Mouse (Mus musculus) limb, embryonic 15.5 days (tissue): Measurements from ENCODE around the gene Ass1. TPM values are rescaled to one million over a fixed set of nuclear protein-coding genes. Genes with fewer than 3 reads are reported as not detected.

Experiments
- ATAC-seq: fragments of 200-750 bp; cut with Nextera tagmentation; 2 replicates; pipeline ENCODE4 v1.8.0; 2017; ENCODE audit warnings: low read depth, moderate TSS enrichment; ENCODE audit not compliant: insufficient number of reproducible peaks, low FRiP score, low TSS enrichment
- H3K27ac ChIP-seq: fragments of 300-500 bp; sonication (generic); 2 replicates; pipeline ENCODE4 v1.5.1; 2015; ENCODE audit warnings: moderate library complexity, mild to moderate bottlenecking, inconsistent platforms
- H3K27me3 ChIP-seq: fragments of 300-500 bp; sonication (generic); 2 replicates; pipeline ENCODE4 v1.6.1; 2015; ENCODE audit warnings: inconsistent platforms
- H3K36me3 ChIP-seq: fragments of 300-500 bp; sonication (generic); 2 replicates; pipeline ENCODE4 v1.6.1; 2015; ENCODE audit warnings: inconsistent platforms
- H3K4me1 ChIP-seq: fragments of 300-500 bp; sonication (generic); 2 replicates; pipeline ENCODE4 v1.6.1; 2015; ENCODE audit warnings: inconsistent platforms
- H3K4me2 ChIP-seq: fragments of 300-500 bp; sonication (generic); 2 replicates; pipeline ENCODE4 v1.6.1; 2015; ENCODE audit warnings: mild to moderate bottlenecking, inconsistent platforms
- H3K4me3 ChIP-seq: fragments of 300-500 bp; sonication (generic); 2 replicates; pipeline ENCODE4 v1.5.1; 2015; ENCODE audit warnings: mild to moderate bottlenecking, inconsistent platforms
- H3K9ac ChIP-seq: fragments of 300-500 bp; sonication (generic); 2 replicates; pipeline ENCODE4 v1.6.1; 2015; ENCODE audit warnings: inconsistent platforms
- H3K9me3 ChIP-seq: fragments of 300-500 bp; sonication (generic); 2 replicates; pipeline ENCODE4 v1.6.1; 2016; ENCODE audit warnings: inconsistent platforms
- WGBS: fragments of 180-500 bp; shearing (Covaris S2); methylation state at CpG from one replicate; pipeline ENCODE4 v1.1.7; 2015; 5-methylcytosine and 5-hydroxymethylcytosine counted together
- polyA plus RNA-seq: library from polyadenylated mRNA; unstranded; fragments of >200 nt; fragmentation: Nextera tagmentation; extraction: Ambion mirVana; gene quantifications from 2 replicates; pipeline ENCODE4 v1.2.1, GENCODE M21; 2015

Ass1 gene
- polyA plus RNA-seq: 44.1 and 45.8 TPM in 2 replicates

GRCm38 (mm10) chr2:31469931-31470682 lies at the start of gene Ass1:
Gene Ass1, plus strand, starts transcription at chr2:31470207.
- no peaks in the 10 kb centered on the region for H3K9me3 ChIP-seq
- H3K4me1 ChIP-seq: peaks cover 24% of the 10 kb centered on the region
- 0 out of 2 replicates have a peak within 1 kb of the TSS, but pooled peaks have one; percentile 43 for H3K27ac ChIP-seq
- peak; percentile 66; the same call in 1 of the 2 replicates for ATAC-seq
- H3K9ac ChIP-seq: peak within 1 kb of the TSS; percentile 48
- H3K36me3 ChIP-seq: no peaks in the 10 kb centered on the region
- peak within 1 kb of the TSS; percentile 96 for H3K4me2 ChIP-seq
- peak within 1 kb of the TSS; percentile 49 for H3K4me3 ChIP-seq
- 1% methylated on average over 48 of the region's 49 CpGs for WGBS
- H3K27me3 ChIP-seq: peaks cover 24% of the 10 kb centered on the region; the same call in 1 of the 2 replicates

- H3K4me2 ChIP-seq: no peak overlapping the region
- H3K36me3 ChIP-seq: no peaks in the 10 kb centered on the region
- H3K9ac ChIP-seq: no peak overlapping the region
- no peaks in the 10 kb centered on the region for H3K9me3 ChIP-seq
- H3K27me3 ChIP-seq: no peaks in the 10 kb centered on the region
- no peak overlapping the region for H3K4me3 ChIP-seq
- no peak for ATAC-seq
- 0 out of 2 replicates have a peak, but pooled peaks cover 5% of the 10 kb centered on the region for H3K4me1 ChIP-seq
- no peak overlapping the region for H3K27ac ChIP-seq
- 79% methylated on average over 6 of the region's 6 CpGs for WGBS
These were observed 49.1 kb upstream of the Ass1 start for GRCm38 (mm10) chr2:31420914-31421313.

- H3K27ac ChIP-seq: no peak overlapping the region
- no peak for ATAC-seq
- no peak overlapping the region for H3K9ac ChIP-seq
- no peak overlapping the region for H3K4me3 ChIP-seq
- 58% methylated on average over 6 of the region's 6 CpGs for WGBS
- H3K9me3 ChIP-seq: no peaks in the 10 kb centered on the region
- H3K4me1 ChIP-seq: 0 out of 2 replicates have a peak, but pooled peaks cover 5% of the 10 kb centered on the region
- no peak overlapping the region for H3K4me2 ChIP-seq
- no peaks in the 10 kb centered on the region for H3K27me3 ChIP-seq
- H3K36me3 ChIP-seq: no peaks in the 10 kb centered on the region
These were observed 47.4 kb upstream of the Ass1 start for GRCm38 (mm10) chr2:31422576-31422975.

GRCm38 (mm10) chr2:31431477-31431876 lies 38.5 kb upstream of the Ass1 start:
- Histone ChIP-seq H3K27ac (no peak overlapping the region), H3K4me1 (no peaks in the 10 kb centered on the region), H3K36me3 (no peaks in the 10 kb centered on the region), H3K4me3 (no peak overlapping the region), H3K27me3 (0 out of 2 replicates have a peak, but pooled peaks cover 3% of the 10 kb centered on the region), H3K9ac (no peak overlapping the region), H3K9me3 (no peaks in the 10 kb centered on the region), H3K4me2 (no peak overlapping the region)
- WGBS: 76% methylated on average over 5 of the region's 5 CpGs
- ATAC-seq: no peak

- no peaks in the 10 kb centered on the region for H3K36me3 ChIP-seq
- no peak overlapping the region for H3K9ac ChIP-seq
- WGBS: 61% methylated on average over 10 of the region's 10 CpGs
- H3K27ac ChIP-seq: no peak overlapping the region
- no peaks in the 10 kb centered on the region for H3K9me3 ChIP-seq
- H3K4me1 ChIP-seq: no peaks in the 10 kb centered on the region
- H3K4me2 ChIP-seq: no peak overlapping the region
- H3K4me3 ChIP-seq: no peak overlapping the region
- ATAC-seq: no peak
- no peaks in the 10 kb centered on the region for H3K27me3 ChIP-seq
These were observed 35.3 kb upstream of the Ass1 start for GRCm38 (mm10) chr2:31434746-31435145.

- Histone ChIP-seq H3K27ac (no peak overlapping the region), H3K4me1 (no peaks in the 10 kb centered on the region), H3K4me2 (no peak overlapping the region), H3K36me3 (no peaks in the 10 kb centered on the region), H3K4me3 (no peak overlapping the region), H3K9ac (no peak overlapping the region), H3K27me3 (no peaks in the 10 kb centered on the region), H3K9me3 (no peaks in the 10 kb centered on the region)
- no peak for ATAC-seq
- WGBS: 45% methylated on average over 6 of the region's 6 CpGs
These were observed 34.4 kb upstream of the Ass1 start for GRCm38 (mm10) chr2:31435567-31435966.

GRCm38 (mm10) chr2:31437480-31438245 lies 32.3 kb upstream of the Ass1 start:
- H3K9ac ChIP-seq: no peak overlapping the region
- no peaks in the 10 kb centered on the region for H3K9me3 ChIP-seq
- H3K27ac ChIP-seq: no peak overlapping the region
- H3K27me3 ChIP-seq: no peaks in the 10 kb centered on the region
- no peak for ATAC-seq
- H3K4me3 ChIP-seq: no peak overlapping the region
- 61% methylated on average over 14 of the region's 14 CpGs for WGBS
- no peak overlapping the region for H3K4me2 ChIP-seq
- peaks cover 5% of the 10 kb centered on the region for H3K4me1 ChIP-seq
- no peaks in the 10 kb centered on the region for H3K36me3 ChIP-seq

GRCm38 (mm10) chr2:31439576-31439975 lies 30.4 kb upstream of the Ass1 start:
- Histone ChIP-seq H3K4me2 (no peak overlapping the region), H3K36me3 (no peaks in the 10 kb centered on the region), H3K4me1 (peaks cover 11% of the 10 kb centered on the region), H3K9me3 (no peaks in the 10 kb centered on the region), H3K27ac (no peak overlapping the region), H3K9ac (no peak overlapping the region), H3K4me3 (no peak overlapping the region), H3K27me3 (no peaks in the 10 kb centered on the region)
- no peak for ATAC-seq
- WGBS: 85% methylated on average over 6 of the region's 6 CpGs

GRCm38 (mm10) chr2:31442480-31443160 lies 27.4 kb upstream of the Ass1 start:
- Histone ChIP-seq H3K9me3 (no peaks in the 10 kb centered on the region), H3K27me3 (no peaks in the 10 kb centered on the region), H3K36me3 (no peaks in the 10 kb centered on the region), H3K27ac (no peak overlapping the region), H3K9ac (no peak overlapping the region), H3K4me2 (no peak overlapping the region), H3K4me1 (peaks cover 15% of the 10 kb centered on the region), H3K4me3 (no peak overlapping the region)
- WGBS: 36% methylated on average over 11 of the region's 11 CpGs
- 0 out of 2 replicates have a peak, but pooled peaks have one; percentile 35 for ATAC-seq

- no peak for ATAC-seq
- 59% methylated on average over 4 of the region's 4 CpGs for WGBS
- Histone ChIP-seq H3K4me2 (no peak overlapping the region), H3K9ac (no peak overlapping the region), H3K4me3 (no peak overlapping the region), H3K4me1 (peaks cover 34% of the 10 kb centered on the region), H3K27ac (no peak overlapping the region), H3K9me3 (no peaks in the 10 kb centered on the region), H3K27me3 (no peaks in the 10 kb centered on the region), H3K36me3 (no peaks in the 10 kb centered on the region)
These were observed 24.0 kb upstream of the Ass1 start for GRCm38 (mm10) chr2:31446036-31446435.

GRCm38 (mm10) chr2:31446456-31446855 lies 23.6 kb upstream of the Ass1 start:
- no peaks in the 10 kb centered on the region for H3K27me3 ChIP-seq
- H3K4me3 ChIP-seq: no peak overlapping the region
- peaks cover 34% of the 10 kb centered on the region for H3K4me1 ChIP-seq
- no peak for ATAC-seq
- H3K9me3 ChIP-seq: no peaks in the 10 kb centered on the region
- 58% methylated on average over 4 of the region's 4 CpGs for WGBS
- no peaks in the 10 kb centered on the region for H3K36me3 ChIP-seq
- no peak overlapping the region for H3K4me2 ChIP-seq
- no peak overlapping the region for H3K27ac ChIP-seq
- H3K9ac ChIP-seq: no peak overlapping the region
